Mouse (Mus musculus): ENCODE results near the gene Gm4567. TPM values are rescaled to one million over a fixed set of nuclear protein-coding genes. Genes with fewer than 3 reads are reported as not detected.

Gene Gm4567
- not detected for polyA plus RNA-seq (2015; fragmentation: Illumina TruSeq; extraction: RNeasy Lipid Tissue Mini Kit (QIAGEN cat#74804); ENCODE audit: low read depth, low replicate concordance)

GRCm38 (mm10) chr7:22719610-22720009, at the start of gene Gm4567:
TSS of gene Gm4567 (minus strand) at chr7:22719710.

DNA sequence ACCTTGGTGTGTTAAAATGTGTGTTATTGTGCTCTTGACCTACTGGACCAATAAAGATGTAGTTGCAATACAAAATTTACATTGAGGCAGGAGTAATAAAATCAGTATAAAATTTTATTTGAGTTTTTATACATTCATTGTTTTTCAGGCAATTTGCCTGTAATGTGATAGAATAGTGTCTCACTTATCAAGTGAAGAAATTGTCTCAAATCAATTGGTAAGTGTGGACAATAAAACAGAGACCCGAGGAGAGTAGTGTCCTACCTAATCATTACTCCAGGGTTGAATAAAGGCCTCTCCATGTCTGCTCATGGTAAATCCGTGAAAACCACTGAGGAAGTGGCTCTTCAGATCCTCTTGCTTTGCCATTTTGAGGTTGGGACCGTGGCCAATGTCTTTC, 41.9 kb upstream of the Gm4567 start, which contains the start of gene Vmn1r157:
Gene Vmn1r157 (plus strand): TSS at position 301 of the 400 bp plus-strand sequence.

GRCm38 (mm10) chr7:22692217-22692616, 27.3 kb downstream of the Gm4567 start, which contains the start of gene Gm8693:
TSS of gene Gm8693 (minus strand) at chr7:22692317.

Other genes starting within 250 kb of the Gm4567 start
- not detected for gene Vmn1r151, start 220.0 kb downstream of the Gm4567 start, polyA plus RNA-seq (2015; fragmentation: Illumina TruSeq; extraction: RNeasy Lipid Tissue Mini Kit (QIAGEN cat#74804); ENCODE audit: low read depth, low replicate concordance)
- not detected for gene Vmn1r152, start 196.7 kb downstream of the Gm4567 start, polyA plus RNA-seq (2015; fragmentation: Illumina TruSeq; extraction: RNeasy Lipid Tissue Mini Kit (QIAGEN cat#74804); ENCODE audit: low read depth, low replicate concordance)
- gene Gm8677, start 184.8 kb downstream of the Gm4567 start, polyA plus RNA-seq (2015; fragmentation: Illumina TruSeq; extraction: RNeasy Lipid Tissue Mini Kit (QIAGEN cat#74804); ENCODE audit: low read depth, low replicate concordance), result not detected
- gene Gm4201, start 154.4 kb downstream of the Gm4567 start, polyA plus RNA-seq (2015; fragmentation: Illumina TruSeq; extraction: RNeasy Lipid Tissue Mini Kit (QIAGEN cat#74804); ENCODE audit: low read depth, low replicate concordance), result not detected
- not detected for gene Gm4565, start 131.6 kb downstream of the Gm4567 start, polyA plus RNA-seq (2015; fragmentation: Illumina TruSeq; extraction: RNeasy Lipid Tissue Mini Kit (QIAGEN cat#74804); ENCODE audit: low read depth, low replicate concordance)
- gene Vmn1r155, start 61.7 kb downstream of the Gm4567 start, polyA plus RNA-seq (2015; fragmentation: Illumina TruSeq; extraction: RNeasy Lipid Tissue Mini Kit (QIAGEN cat#74804); ENCODE audit: low read depth, low replicate concordance), result not detected
- not detected for gene Gm8693, start 27.4 kb downstream of the Gm4567 start, polyA plus RNA-seq (2015; fragmentation: Illumina TruSeq; extraction: RNeasy Lipid Tissue Mini Kit (QIAGEN cat#74804); ENCODE audit: low read depth, low replicate concordance)
- not detected for gene Vmn1r157, start 42.0 kb upstream of the Gm4567 start, polyA plus RNA-seq (2015; fragmentation: Illumina TruSeq; extraction: RNeasy Lipid Tissue Mini Kit (QIAGEN cat#74804); ENCODE audit: low read depth, low replicate concordance)
- gene Vmn1r158, start 71.1 kb upstream of the Gm4567 start, polyA plus RNA-seq (2015; fragmentation: Illumina TruSeq; extraction: RNeasy Lipid Tissue Mini Kit (QIAGEN cat#74804); ENCODE audit: low read depth, low replicate concordance), result not detected
- gene Vmn1r159, start 123.9 kb upstream of the Gm4567 start, polyA plus RNA-seq (2015; fragmentation: Illumina TruSeq; extraction: RNeasy Lipid Tissue Mini Kit (QIAGEN cat#74804); ENCODE audit: low read depth, low replicate concordance), result not detected
- gene Vmn1r160, start 151.5 kb upstream of the Gm4567 start, polyA plus RNA-seq (2015; fragmentation: Illumina TruSeq; extraction: RNeasy Lipid Tissue Mini Kit (QIAGEN cat#74804); ENCODE audit: low read depth, low replicate concordance), result not detected